Mouse (Mus musculus): ENCODE measurements around the gene Ddx46. TPM values are rescaled to one million over a fixed set of nuclear protein-coding genes. Genes with fewer than 3 reads are reported as not detected.
"Not testable (repeated sequence)": the region's sequence is repeated elsewhere in the genome, so short reads cannot be mapped to it uniquely, and the experiment has no call there.

Gene Ddx46
- polyA plus RNA-seq, 1 experiment, result 13.0 TPM

- H3K4me1 ChIP-seq (ENCODE audit: control insufficient read depth, insufficient read depth, low read length), result no peaks in the 10 kb centered on the region
- no peaks in the 10 kb centered on the region for H3K27me3 ChIP-seq (replicated peaks; ENCODE audit: control insufficient read depth, insufficient read depth, low read length)
- no peak overlapping the region for H3K27ac ChIP-seq (ENCODE audit: insufficient read depth, low read depth, low read length)
- no peak overlapping the region for H3K4me3 ChIP-seq (ENCODE audit: insufficient read depth, low read depth, low read length)
- H3K36me3 ChIP-seq (ENCODE audit: control insufficient read depth, insufficient read depth, low read length), result no peaks in the 10 kb centered on the region
- WGBS, result 90% methylated on average over 7 of the region's 7 CpGs
- TF ChIP-seq POLR2A (IDR thresholded peaks at IDR 0.05; ENCODE audit: low read depth, low read length) (no peak), CTCF (conservative IDR thresholded peaks at IDR 0.05; ENCODE audit: insufficient read depth, insufficient read length, low read depth, low read length) (no peak)
- DNase-seq, result no peak
These were observed 22.8 kb upstream of the Ddx46 start for GRCm38 (mm10) chr13:55611996-55612395.

DNA sequence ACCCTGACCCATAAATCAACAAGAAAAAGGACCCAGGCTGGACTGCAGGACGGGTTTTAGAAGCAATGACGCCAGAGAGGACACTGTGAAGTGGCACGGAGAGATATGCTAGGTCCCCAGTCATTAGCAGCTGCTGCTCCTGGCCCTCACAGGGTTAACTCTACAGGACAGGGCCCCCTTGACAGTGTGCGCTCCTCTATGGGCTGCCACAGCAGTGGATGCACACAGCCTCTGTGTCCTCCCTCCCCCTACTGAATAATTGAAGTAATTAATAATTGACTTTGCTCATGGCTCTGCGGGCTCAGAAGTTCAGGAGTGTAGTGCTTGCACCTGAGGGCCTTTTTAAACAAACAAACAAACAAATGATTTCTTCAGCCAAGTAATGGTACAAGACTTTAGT is 21.4 kb upstream of the Ddx46 start:
- Histone ChIP-seq H3K4me1 (ENCODE audit: control insufficient read depth, insufficient read depth, low read length) (no peaks in the 10 kb centered on the region), H3K27me3 (replicated peaks; ENCODE audit: control insufficient read depth, insufficient read depth, low read length) (no peaks in the 10 kb centered on the region), H3K27ac (ENCODE audit: insufficient read depth, low read depth, low read length) (no peak overlapping the region), H3K4me3 (ENCODE audit: insufficient read depth, low read depth, low read length) (no peak overlapping the region), H3K36me3 (ENCODE audit: control insufficient read depth, insufficient read depth, low read length) (no peaks in the 10 kb centered on the region)
- DNase-seq, result peak; percentile 39
- 28% methylated on average over 5 of the region's 5 CpGs for WGBS
- TF ChIP-seq POLR2A (IDR thresholded peaks at IDR 0.05; ENCODE audit: low read depth, low read length), result no peak
- TF ChIP-seq CTCF (conservative IDR thresholded peaks at IDR 0.05; ENCODE audit: insufficient read depth, insufficient read length, low read depth, low read length), result no peak

DNA sequence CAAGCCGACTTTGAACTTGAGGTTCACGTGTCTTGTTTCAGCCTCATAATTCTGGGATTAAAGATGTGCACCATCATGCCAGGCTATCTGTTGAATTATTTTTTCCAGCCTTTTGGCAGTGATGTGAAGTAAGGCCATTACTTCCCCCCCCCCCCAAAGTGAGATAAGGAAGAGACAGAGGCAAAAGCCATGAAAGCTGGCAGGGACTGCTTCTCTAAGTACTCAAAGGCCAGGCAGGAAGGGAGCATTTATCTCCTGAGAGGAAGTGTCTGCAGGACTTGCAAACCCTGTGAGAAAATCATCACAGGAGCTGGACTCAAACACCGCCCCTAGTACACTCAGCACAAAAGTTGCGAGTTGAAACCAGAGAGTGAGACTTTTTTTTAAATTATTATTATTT is 15.5 kb upstream of the Ddx46 start:
- 0 out of 2 replicates have a peak, but pooled peaks cover 4% of the 10 kb centered on the region for H3K4me1 ChIP-seq (ENCODE audit: control insufficient read depth, insufficient read depth, low read length)
- WGBS, result 74% methylated on average over 4 of the region's 4 CpGs
- H3K27me3 ChIP-seq (replicated peaks; ENCODE audit: control insufficient read depth, insufficient read depth, low read length), result no peaks in the 10 kb centered on the region
- no peak for TF ChIP-seq CTCF (conservative IDR thresholded peaks at IDR 0.05; ENCODE audit: insufficient read depth, insufficient read length, low read depth, low read length)
- TF ChIP-seq POLR2A (IDR thresholded peaks at IDR 0.05; ENCODE audit: low read depth, low read length), result no peak
- peak; percentile 9 for DNase-seq
- no peak overlapping the region; the same call in 1 of the 2 replicates for H3K27ac ChIP-seq (ENCODE audit: insufficient read depth, low read depth, low read length)
- no peak overlapping the region for H3K4me3 ChIP-seq (ENCODE audit: insufficient read depth, low read depth, low read length)
- no peaks in the 10 kb centered on the region for H3K36me3 ChIP-seq (ENCODE audit: control insufficient read depth, insufficient read depth, low read length)

DNA sequence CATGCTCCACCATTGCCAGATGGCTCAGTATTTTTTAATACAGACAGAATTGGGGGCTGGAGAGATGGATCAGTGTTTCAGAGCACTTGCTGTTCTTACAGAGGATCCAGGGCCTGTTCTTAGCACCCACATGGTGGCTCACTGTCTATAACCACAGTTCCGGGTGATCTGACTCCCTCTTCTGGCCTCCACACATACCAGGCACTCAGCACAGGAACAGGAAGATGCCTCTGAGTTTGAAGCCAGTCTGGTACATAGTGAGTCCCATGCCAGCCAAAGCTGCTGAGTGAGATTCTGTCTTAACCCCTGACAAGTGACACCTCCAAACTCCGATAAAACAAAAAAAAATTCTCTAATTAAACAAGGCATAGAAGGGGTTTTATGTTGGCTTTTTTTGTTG is 14.6 kb upstream of the Ddx46 start:
- WGBS, result 85% methylated on average over 2 of the region's 2 CpGs
- no peak for DNase-seq
- Histone ChIP-seq H3K4me1 (ENCODE audit: control insufficient read depth, insufficient read depth, low read length) (0 out of 2 replicates have a peak, but pooled peaks cover 4% of the 10 kb centered on the region), H3K27ac (ENCODE audit: insufficient read depth, low read depth, low read length) (no peak overlapping the region), H3K36me3 (ENCODE audit: control insufficient read depth, insufficient read depth, low read length) (no peaks in the 10 kb centered on the region), H3K4me3 (ENCODE audit: insufficient read depth, low read depth, low read length) (no peak overlapping the region), H3K27me3 (replicated peaks; ENCODE audit: control insufficient read depth, insufficient read depth, low read length) (no peaks in the 10 kb centered on the region)
- TF ChIP-seq CTCF (conservative IDR thresholded peaks at IDR 0.05; ENCODE audit: insufficient read depth, insufficient read length, low read depth, low read length) (no peak), POLR2A (IDR thresholded peaks at IDR 0.05; ENCODE audit: low read depth, low read length) (no peak)

GRCm38 (mm10) chr13:55622156-55622648 is 12.6 kb upstream of the Ddx46 start:
- H3K4me1 ChIP-seq (ENCODE audit: control insufficient read depth, insufficient read depth, low read length); H3K36me3 ChIP-seq (ENCODE audit: control insufficient read depth, insufficient read depth, low read length); DNase-seq; H3K27me3 ChIP-seq (replicated peaks; ENCODE audit: control insufficient read depth, insufficient read depth, low read length): not testable (repeated sequence)
- H3K4me3 ChIP-seq (ENCODE audit: insufficient read depth, low read depth, low read length), result peak overlapping the region; percentile 88
- H3K27ac ChIP-seq (ENCODE audit: insufficient read depth, low read depth, low read length), result peak overlapping the region; percentile 90; the same call in 1 of the 2 replicates
- 14% methylated on average over 20 of the region's 20 CpGs for WGBS

DNA sequence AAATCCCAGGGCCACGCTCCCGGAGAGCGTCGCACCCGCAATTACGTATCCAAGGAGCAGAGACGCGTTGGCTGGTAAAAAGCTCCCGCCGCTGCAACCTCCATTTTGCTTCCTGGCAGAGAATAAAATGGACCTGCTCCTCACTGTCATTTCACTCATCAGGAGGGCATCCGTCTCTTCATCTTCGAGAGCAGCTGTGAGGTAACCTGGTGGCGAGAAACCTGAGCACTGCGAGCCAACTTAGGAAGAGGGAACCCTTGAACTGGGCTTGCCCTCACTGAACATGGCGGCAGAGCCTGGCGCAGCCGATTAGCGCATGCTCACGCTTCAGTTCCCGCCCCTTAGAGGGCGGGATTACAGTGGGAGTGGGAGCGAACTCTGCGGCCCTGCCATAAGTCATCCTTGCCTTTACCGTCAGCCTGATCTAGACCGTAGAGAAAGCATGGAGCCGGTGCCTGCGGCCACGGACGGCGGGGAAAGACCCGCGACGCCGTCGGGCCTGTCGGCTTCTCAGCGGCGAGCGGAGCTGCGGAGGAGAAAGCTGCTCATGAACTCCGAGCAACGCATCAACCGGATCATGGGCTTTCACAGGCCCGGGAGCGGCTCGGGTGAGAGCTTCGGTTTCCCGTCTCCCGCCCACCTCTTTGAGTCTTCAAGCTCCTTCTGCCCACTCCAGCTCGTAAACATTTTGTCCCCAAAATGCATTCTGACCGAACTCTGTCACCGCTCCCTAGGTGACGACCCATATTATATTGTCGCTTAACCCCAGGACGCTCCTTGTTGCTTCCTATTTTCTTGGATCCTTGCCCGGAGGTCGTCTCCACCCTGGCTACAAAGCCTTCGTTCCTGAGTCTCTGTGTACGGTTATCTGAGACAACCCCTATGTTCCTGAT is 11.9 kb upstream of the Ddx46 start, which contains the start of gene Caml:
Gene Caml, plus strand, starts transcription at position 357 of the 893 bp plus-strand sequence.
- DNase-seq, result peak; percentile 93
- Histone ChIP-seq H3K27ac (ENCODE audit: insufficient read depth, low read depth, low read length) (peak within 1 kb of the TSS; percentile 90), H3K27me3 (replicated peaks; ENCODE audit: control insufficient read depth, insufficient read depth, low read length) (no peaks in the 10 kb centered on the region), H3K36me3 (ENCODE audit: control insufficient read depth, insufficient read depth, low read length) (no peaks in the 10 kb centered on the region), H3K4me3 (ENCODE audit: insufficient read depth, low read depth, low read length) (peak within 1 kb of the TSS; percentile 88), H3K4me1 (ENCODE audit: control insufficient read depth, insufficient read depth, low read length) (0 out of 2 replicates have a peak, but pooled peaks cover 4% of the 10 kb centered on the region)
- under 1% methylated on average over 59 of the region's 59 CpGs for WGBS
- no peak for TF ChIP-seq CTCF (conservative IDR thresholded peaks at IDR 0.05; ENCODE audit: insufficient read depth, insufficient read length, low read depth, low read length)
- TF ChIP-seq POLR2A (IDR thresholded peaks at IDR 0.05; ENCODE audit: low read depth, low read length), result peak; percentile 62

GRCm38 (mm10) chr13:55635146-55635571 is 332 bp downstream of the Ddx46 start:
- Histone ChIP-seq H3K27ac (ENCODE audit: insufficient read depth, low read depth, low read length) (peak overlapping the region; percentile 47), H3K27me3 (replicated peaks; ENCODE audit: control insufficient read depth, insufficient read depth, low read length) (no peaks in the 10 kb centered on the region), H3K4me1 (ENCODE audit: control insufficient read depth, insufficient read depth, low read length) (no peaks in the 10 kb centered on the region), H3K36me3 (ENCODE audit: control insufficient read depth, insufficient read depth, low read length) (no peaks in the 10 kb centered on the region; the same call in 1 of the 2 replicates), H3K4me3 (ENCODE audit: insufficient read depth, low read depth, low read length) (peak overlapping the region; percentile 94)
- under 1% methylated on average over 40 of the region's 40 CpGs for WGBS
- no peak for DNase-seq
- no peak for TF ChIP-seq CTCF (conservative IDR thresholded peaks at IDR 0.05; ENCODE audit: insufficient read depth, insufficient read length, low read depth, low read length)
- TF ChIP-seq POLR2A (IDR thresholded peaks at IDR 0.05; ENCODE audit: low read depth, low read length), result no peak

Measured in kidney, adult 2 months (tissue).